Comparison of ENCODE assay signal across 22 mouse cellular contexts in the genomic region with DNA sequence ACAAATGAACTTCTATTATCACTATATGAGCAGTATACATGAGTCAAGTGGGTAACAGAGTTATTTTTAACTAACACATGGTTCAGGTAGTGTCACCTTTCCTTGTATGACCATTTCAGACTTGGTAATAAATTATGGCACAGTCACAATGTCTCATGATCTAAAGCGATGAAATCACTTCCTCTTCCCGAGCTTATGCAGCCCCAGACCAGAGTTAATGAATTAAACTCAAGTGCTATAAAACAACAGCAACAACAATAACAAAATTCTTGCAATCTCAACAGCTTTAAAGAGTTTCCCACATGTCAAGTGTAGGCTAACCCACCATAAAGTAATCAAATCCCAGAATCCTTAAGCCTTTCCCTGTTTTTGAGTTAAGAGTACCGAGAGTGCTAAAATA.
DNase-seq lines count a peak whose midpoint lies in the region; ATAC-seq and TF ChIP-seq lines count a peak whose summit lies in the region.
"Had no signal": no experiment of that assay in that cellular context is flagged by ENCODE, and none has a peak within 500 bp of the region (broad histone marks: within the 10 kb centered on the region; RNA-seq: fewer than 3 reads in every experiment).

No protein-coding gene starts in this region.

- no peak overlapping the region for H3K4me3 ChIP-seq in kidney, embryonic 14.5 days (ENCODE audit: low read length)
- no peak overlapping the region for H3K4me3 ChIP-seq in kidney, embryonic 15.5 days (replicated peaks)
- H3K4me3 ChIP-seq in kidney, embryonic 16.5 days (ENCODE audit: low read length): no peak overlapping the region
- H3K4me3 ChIP-seq in kidney, postnatal 0 days (replicated peaks; ENCODE audit: low read depth, low read length): no peak overlapping the region

- no peaks in the 10 kb centered on the region for H3K9me3 ChIP-seq in kidney, embryonic 14.5 days (ENCODE audit: control insufficient read depth, low read length)
- H3K9me3 ChIP-seq in kidney, embryonic 15.5 days (replicated peaks): no peaks in the 10 kb centered on the region
- H3K9me3 ChIP-seq in kidney, embryonic 16.5 days (ENCODE audit: low read length): no peaks in the 10 kb centered on the region
- no peaks in the 10 kb centered on the region for H3K9me3 ChIP-seq in kidney, postnatal 0 days (replicated peaks; ENCODE audit: low read length)
- H3K9me3 ChIP-seq: G1E had no signal

- 56% methylated on average over 3 of the region's 3 CpGs for WGBS in kidney, embryonic 14.5 days
- 55% methylated on average over 3 of the region's 3 CpGs for WGBS in kidney, embryonic 15.5 days
- 55% methylated on average over 3 of the region's 3 CpGs for WGBS in kidney, embryonic 16.5 days
- WGBS in kidney, postnatal 0 days: 40% methylated on average over 3 of the region's 3 CpGs

- H3K4me1 ChIP-seq in kidney, embryonic 14.5 days (ENCODE audit: control insufficient read depth, insufficient read depth, low read length): no peaks in the 10 kb centered on the region
- H3K4me1 ChIP-seq in kidney, embryonic 15.5 days: no peaks in the 10 kb centered on the region
- no peaks in the 10 kb centered on the region for H3K4me1 ChIP-seq in kidney, embryonic 16.5 days (ENCODE audit: insufficient read depth, low read length)
- H3K4me1 ChIP-seq in kidney, postnatal 0 days (replicated peaks; ENCODE audit: insufficient read depth, low read length): no peaks in the 10 kb centered on the region

- H3K36me3 ChIP-seq in kidney, embryonic 14.5 days (ENCODE audit: control insufficient read depth, insufficient read depth, low read length): no peaks in the 10 kb centered on the region
- no peaks in the 10 kb centered on the region for H3K36me3 ChIP-seq in kidney, embryonic 15.5 days
- no peaks in the 10 kb centered on the region for H3K36me3 ChIP-seq in kidney, embryonic 16.5 days (ENCODE audit: insufficient read depth, low read length)
- no peaks in the 10 kb centered on the region for H3K36me3 ChIP-seq in kidney, postnatal 0 days (ENCODE audit: insufficient read depth, low read length)
- H3K36me3 ChIP-seq: G1E had no signal

- TF ChIP-seq CTCF in kidney, postnatal 0 days (IDR thresholded peaks at IDR 0.05; ENCODE audit: low read depth): no peak

- no peak overlapping the region for H3K4me2 ChIP-seq in kidney, embryonic 14.5 days (replicated peaks; ENCODE audit: low read depth, low read length)
- H3K4me2 ChIP-seq in kidney, embryonic 15.5 days: no peak overlapping the region
- no peak overlapping the region for H3K4me2 ChIP-seq in kidney, embryonic 16.5 days (replicated peaks; ENCODE audit: low read depth, low read length)
- no peak overlapping the region for H3K4me2 ChIP-seq in kidney, postnatal 0 days (ENCODE audit: low read length)

- ATAC-seq in kidney, embryonic 14.5 days (ENCODE audit: low FRiP score, low TSS enrichment): peak; percentile 69; the same call in 1 of the 2 replicates
- peak; percentile 49; the same call in 1 of the 2 replicates for ATAC-seq in kidney, embryonic 15.5 days (replicated peaks; ENCODE audit: low FRiP score)
- ATAC-seq in kidney, embryonic 16.5 days (ENCODE audit: low FRiP score, low TSS enrichment): peak; percentile 77; the same call in 1 of the 2 replicates
- ATAC-seq in kidney, postnatal 0 days (replicated peaks; ENCODE audit: low FRiP score, low read depth): no peak; the same call in 1 of the 2 replicates
- ATAC-seq: activated CD4-positive, CD25-positive, alpha-beta regulatory T cell, adult 4 months; CD4-positive, CD25-positive, alpha-beta regulatory T cell, adult 4 months; Patski had no signal

- no peaks in the 10 kb centered on the region for H3K27me3 ChIP-seq in kidney, embryonic 14.5 days (ENCODE audit: control insufficient read depth, insufficient read depth, low read length)
- H3K27me3 ChIP-seq in kidney, embryonic 15.5 days: no peaks in the 10 kb centered on the region
- no peaks in the 10 kb centered on the region for H3K27me3 ChIP-seq in kidney, embryonic 16.5 days (ENCODE audit: insufficient read depth, low read length)
- no peaks in the 10 kb centered on the region for H3K27me3 ChIP-seq in kidney, postnatal 0 days (ENCODE audit: insufficient read depth, low read length)
- H3K27me3 ChIP-seq: CH12.LX had no signal

- no peak overlapping the region for H3K9ac ChIP-seq in kidney, embryonic 14.5 days (ENCODE audit: low read depth, low read length)
- no peak overlapping the region for H3K9ac ChIP-seq in kidney, embryonic 15.5 days
- H3K9ac ChIP-seq in kidney, embryonic 16.5 days (replicated peaks; ENCODE audit: low read length): no peak overlapping the region
- no peak overlapping the region for H3K9ac ChIP-seq in kidney, postnatal 0 days (ENCODE audit: low read depth, low read length)

- no peak for DNase-seq in kidney, adult 9 months
- no peak for DNase-seq in kidney, adult 11 months
- DNase-seq in kidney, postnatal 14 days: no peak
- DNase-seq in kidney, postnatal 0 days (ENCODE audit: low spot score): peak; percentile 77
- no peak for DNase-seq in kidney, postnatal 4 days
- DNase-seq: adrenal gland, adult 2 months; adrenal gland, adult 8-10 months; adrenal gland, postnatal 10 days; adrenal gland, postnatal 14 days; adrenal gland, postnatal 25 days; adrenal gland, postnatal 36 days; B cell, adult 2 months; cerebellum, adult 11 months; cerebellum, adult 11-12 months had no signal

- no peak overlapping the region for H3K27ac ChIP-seq in kidney, embryonic 14.5 days (ENCODE audit: low read depth, low read length)
- no peak overlapping the region for H3K27ac ChIP-seq in kidney, embryonic 15.5 days
- H3K27ac ChIP-seq in kidney, embryonic 16.5 days (ENCODE audit: low read length): no peak overlapping the region
- H3K27ac ChIP-seq in kidney, postnatal 0 days: no peak overlapping the region
